Mouse (Mus musculus) MEL (cell line): Measurements from ENCODE around the gene Hps4. TPM values are rescaled to one million over a fixed set of nuclear protein-coding genes. Genes with fewer than 3 reads are reported as not detected.

Experiments used
- DNase-seq: peaks from one replicate; pipeline ENCODE4 v3.0.0; 2011; ENCODE audit warnings: low read depth, low spot score
- H3K27ac ChIP-seq: 2 replicates; pipeline ENCODE4 v1.5.1; 2012; ENCODE audit warnings: low read depth, mild to moderate bottlenecking, control low read depth, low read length, moderate library complexity; ENCODE audit not compliant: control insufficient read depth
- H3K27me3 ChIP-seq, 2 experiments: fragments of 150-350 bp in 1 of 2; sonication (generic) in 1 of 2; 2 replicates each; pipeline ENCODE4 v1.6.1; 2012; ENCODE audit warnings: low read length in 2 of 2, mild to moderate bottlenecking in 2 of 2, improper control_type of control experiment in 1 of 2, moderate library complexity in 1 of 2; ENCODE audit not compliant: insufficient read depth in 2 of 2, control insufficient read depth in 1 of 2
- H3K36me3 ChIP-seq, 2 experiments: 2 replicates each; pipeline ENCODE4 v1.6.1; 2012 to 2014; ENCODE audit warnings: low read length in 2 of 2, improper control_type of control experiment in 1 of 2, inconsistent platforms in 1 of 2, mild to moderate bottlenecking in 1 of 2; ENCODE audit not compliant: insufficient read depth in 2 of 2, control insufficient read depth in 1 of 2
- H3K4me1 ChIP-seq, 2 experiments: fragments of 150-350 bp in 1 of 2; sonication (generic) in 1 of 2; 2 replicates each; pipeline ENCODE4 v1.6.1; 2012; ENCODE audit warnings: low read length in 2 of 2, improper control_type of control experiment in 1 of 2, mild to moderate bottlenecking in 1 of 2; ENCODE audit not compliant: insufficient read depth in 2 of 2, control insufficient read depth in 1 of 2
- H3K4me3 ChIP-seq, 2 experiments: fragments of 150-350 bp in 1 of 2; sonication (generic) in 1 of 2; 2 replicates each; pipeline ENCODE4 v1.5.1; 2012; ENCODE audit warnings: low read depth in 2 of 2, low read length in 2 of 2, mild to moderate bottlenecking in 2 of 2, moderate library complexity in 2 of 2, control low read depth in 1 of 2, improper control_type of control experiment in 1 of 2; ENCODE audit not compliant: control insufficient read depth in 1 of 2, insufficient read depth in 1 of 2
- H3K79me2 ChIP-seq: 2 replicates; pipeline ENCODE4 v1.6.1; 2012; ENCODE audit warnings: mild to moderate bottlenecking, low read length, moderate library complexity; ENCODE audit not compliant: control insufficient read depth, poor library complexity, insufficient read depth
- H3K9ac ChIP-seq: 2 replicates; pipeline ENCODE4 v1.6.1; 2012; ENCODE audit warnings: low read depth, mild to moderate bottlenecking, control low read depth, low read length, moderate library complexity; ENCODE audit not compliant: control insufficient read depth, poor library complexity, severe bottlenecking
- H3K9me3 ChIP-seq: fragments of 150-350 bp; sonication (generic); replicated peaks from 2 replicates; pipeline ENCODE4 v1.6.1; 2012; ENCODE audit warnings: mild to moderate bottlenecking, low read length, improper control_type of control experiment, moderate library complexity; ENCODE audit not compliant: insufficient read depth
- BHLHE40 ChIP-seq: IDR thresholded peaks from 2 replicates; pipeline ENCODE4 v1.6.1; 2012; ENCODE audit warnings: low read depth, mild to moderate bottlenecking, inconsistent platforms, low read length, improper control_type of control experiment, borderline replicate concordance
- CHD1 ChIP-seq: IDR thresholded peaks from 2 replicates; pipeline ENCODE4 v1.6.1; 2012; ENCODE audit warnings: low read depth, mild to moderate bottlenecking, inconsistent platforms, low read length, improper control_type of control experiment
- CHD2 ChIP-seq: IDR thresholded peaks from 2 replicates; pipeline ENCODE4 v1.6.1; 2011; ENCODE audit warnings: low read length, improper control_type of control experiment
- ELF1 ChIP-seq: IDR thresholded peaks from 2 replicates; pipeline ENCODE4 v1.6.1; 2014; ENCODE audit warnings: low read depth, mild to moderate bottlenecking, inconsistent platforms, low read length, improper control_type of control experiment, moderate library complexity
- HCFC1 ChIP-seq: IDR thresholded peaks from 2 replicates; pipeline ENCODE4 v1.6.1; 2012; ENCODE audit warnings: low read depth, mild to moderate bottlenecking, inconsistent platforms, low read length, improper control_type of control experiment, moderate library complexity
- KAT2A ChIP-seq: conservative IDR thresholded peaks from 2 replicates; pipeline ENCODE4 v1.6.1; 2012; ENCODE audit warnings: low read depth, low read length, improper control_type of control experiment, inconsistent platforms
- MAFK ChIP-seq: IDR thresholded peaks from 2 replicates; pipeline ENCODE4 v1.6.1; 2011; ENCODE audit warnings: low read depth, mild to moderate bottlenecking, low read length, improper control_type of control experiment, borderline replicate concordance
- MAZ ChIP-seq: IDR thresholded peaks from 2 replicates; pipeline ENCODE4 v1.6.1; 2012; ENCODE audit warnings: low read depth, mild to moderate bottlenecking, inconsistent platforms, low read length, improper control_type of control experiment
- MEF2A ChIP-seq: IDR thresholded peaks from 2 replicates; pipeline ENCODE4 v1.6.1; 2014; ENCODE audit warnings: low read depth, mild to moderate bottlenecking, inconsistent platforms, low read length, improper control_type of control experiment; ENCODE audit not compliant: poor library complexity, insufficient replicate concordance, severe bottlenecking; ENCODE audit errors: extremely low read depth
- MXI1 ChIP-seq: IDR thresholded peaks from 2 replicates; pipeline ENCODE4 v1.6.1; 2011; ENCODE audit warnings: mild to moderate bottlenecking, low read depth, low read length, improper control_type of control experiment
- MYB ChIP-seq: IDR thresholded peaks from 2 replicates; pipeline ENCODE4 v1.6.1; 2011; ENCODE audit warnings: mild to moderate bottlenecking, low read depth, low read length, improper control_type of control experiment
- MYC ChIP-seq: IDR thresholded peaks from 2 replicates; pipeline ENCODE4 v1.6.1; 2011; ENCODE audit warnings: low read depth, mild to moderate bottlenecking, low read length, improper control_type of control experiment, moderate library complexity
- POLR2AphosphoS5 ChIP-seq: IDR thresholded peaks from 2 replicates; pipeline ENCODE4 v1.6.1; 2012; ENCODE audit warnings: low read depth, borderline replicate concordance, mild to moderate bottlenecking, inconsistent platforms, low read length, moderate library complexity, mixed read lengths
- RAD21 ChIP-seq: IDR thresholded peaks from 2 replicates; pipeline ENCODE4 v1.6.1; 2011; ENCODE audit warnings: mild to moderate bottlenecking, low read depth, low read length, improper control_type of control experiment
- TAL1 ChIP-seq: IDR thresholded peaks from 2 replicates; pipeline ENCODE4 v1.6.1; 2012; ENCODE audit warnings: mild to moderate bottlenecking, inconsistent platforms, low read length, moderate library complexity, mixed read lengths
- TBP ChIP-seq: IDR thresholded peaks from 2 replicates; pipeline ENCODE4 v1.8.0; 2011; ENCODE audit warnings: low read depth, low read length, improper control_type of control experiment
- TCF12 ChIP-seq: IDR thresholded peaks from 2 replicates; pipeline ENCODE4 v1.6.1; 2014; ENCODE audit warnings: low read depth, mild to moderate bottlenecking, inconsistent platforms, low read length, improper control_type of control experiment, moderate library complexity
- UBTF ChIP-seq: IDR thresholded peaks from 2 replicates; pipeline ENCODE4 v1.6.1; 2012; ENCODE audit warnings: low read depth, mild to moderate bottlenecking, inconsistent platforms, low read length, improper control_type of control experiment, moderate library complexity, borderline replicate concordance; ENCODE audit not compliant: insufficient read depth
- USF2 ChIP-seq, 2 experiments: IDR thresholded peaks; 2 replicates each; pipeline ENCODE4 v1.6.1; 2011 to 2012; ENCODE audit warnings: improper control_type of control experiment in 2 of 2, low read length in 2 of 2, borderline replicate concordance in 1 of 2, inconsistent platforms in 1 of 2, low read depth in 1 of 2, mild to moderate bottlenecking in 1 of 2; ENCODE audit not compliant: insufficient read depth in 1 of 2
- ZMIZ1 ChIP-seq: IDR thresholded peaks from 2 replicates; pipeline ENCODE4 v1.6.1; 2012; ENCODE audit warnings: low read depth, mild to moderate bottlenecking, inconsistent platforms, low read length, improper control_type of control experiment, moderate library complexity
- polyA plus RNA-seq, 2 experiments: library from polyadenylated mRNA; stranded (reverse) in 1 of 2; unstranded in 1 of 2; fragments of >175 nt in 1 of 2; fragments of >200 nt in 1 of 2; gene quantifications; 2 replicates each; pipeline versions ENCODE4 v1.2.1 to v1.2.4; 2012; ENCODE audit warnings: low replicate concordance in 2 of 2, low read depth in 1 of 2; ENCODE audit not compliant: insufficient read length in 2 of 2, insufficient read depth in 1 of 2, missing spikeins in 1 of 2
- total RNA-seq: library from RNA; depleted of rRNA; stranded (reverse); fragments of 300-350 nt; gene quantifications from 2 replicates; pipeline ENCODE4 v1.2.3, GENCODE M21; 2012

Gene Hps4
- total and polyA plus RNA-seq, 3 experiments: 37.1 to 41.7 TPM; not detected in 1

DNA sequence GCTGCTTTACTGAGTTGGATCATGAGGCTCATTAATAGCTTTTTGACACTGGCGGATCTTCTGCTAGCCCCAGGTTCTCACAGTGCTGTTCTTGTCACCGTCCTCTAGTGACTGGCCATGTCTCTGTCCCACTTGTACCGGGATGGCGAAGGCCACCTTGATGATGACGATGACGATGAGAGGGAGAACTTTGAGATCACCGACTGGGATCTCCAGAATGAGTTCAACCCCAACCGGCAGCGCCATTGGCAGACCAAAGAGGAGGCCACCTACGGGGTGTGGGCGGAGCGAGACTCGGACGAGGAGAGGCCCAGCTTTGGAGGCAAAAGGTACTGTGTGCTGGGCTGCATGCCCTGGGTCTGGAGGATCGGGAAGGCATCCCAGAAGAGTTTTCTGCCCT lies 15.0 kb upstream of the Hps4 start:
- no peaks in the 10 kb centered on the region for H3K9me3 ChIP-seq
- peaks cover 18% of the 10 kb centered on the region for H3K79me2 ChIP-seq
- no peaks in the 10 kb centered on the region for H3K27me3 ChIP-seq
- H3K9ac ChIP-seq: no peak overlapping the region
- peaks cover 0 to 17% of the 10 kb centered on the region in 2 experiments; a peak in 2 of 4 replicates for H3K4me1 ChIP-seq
- H3K4me3 ChIP-seq: no peak overlapping the region
- no peak overlapping the region for H3K27ac ChIP-seq
- H3K36me3 ChIP-seq: peaks cover 0 to 13% of the 10 kb centered on the region in 2 experiments; a peak in 3 of 4 replicates
- no peak for TF ChIP-seq ELF1
- TF ChIP-seq MAZ: no peak
- no peak for TF ChIP-seq RAD21
- no peak for TF ChIP-seq CHD1
- no peak for TF ChIP-seq TCF12
- no peak for TF ChIP-seq TBP
- TF ChIP-seq ZMIZ1: no peak
- no peak for TF ChIP-seq HCFC1
- no peak for TF ChIP-seq TAL1
- no peak for TF ChIP-seq MXI1
- TF ChIP-seq MYC: no peak
- TF ChIP-seq KAT2A: no peak
- TF ChIP-seq MYB: no peak
- no peak for TF ChIP-seq UBTF
- no peak for TF ChIP-seq POLR2AphosphoS5
- no peak for TF ChIP-seq MEF2A
- no peak for TF ChIP-seq CHD2
- TF ChIP-seq MAFK: no peak
- TF ChIP-seq, all 39 proteins: peak for 0
- no peak for DNase-seq

DNA sequence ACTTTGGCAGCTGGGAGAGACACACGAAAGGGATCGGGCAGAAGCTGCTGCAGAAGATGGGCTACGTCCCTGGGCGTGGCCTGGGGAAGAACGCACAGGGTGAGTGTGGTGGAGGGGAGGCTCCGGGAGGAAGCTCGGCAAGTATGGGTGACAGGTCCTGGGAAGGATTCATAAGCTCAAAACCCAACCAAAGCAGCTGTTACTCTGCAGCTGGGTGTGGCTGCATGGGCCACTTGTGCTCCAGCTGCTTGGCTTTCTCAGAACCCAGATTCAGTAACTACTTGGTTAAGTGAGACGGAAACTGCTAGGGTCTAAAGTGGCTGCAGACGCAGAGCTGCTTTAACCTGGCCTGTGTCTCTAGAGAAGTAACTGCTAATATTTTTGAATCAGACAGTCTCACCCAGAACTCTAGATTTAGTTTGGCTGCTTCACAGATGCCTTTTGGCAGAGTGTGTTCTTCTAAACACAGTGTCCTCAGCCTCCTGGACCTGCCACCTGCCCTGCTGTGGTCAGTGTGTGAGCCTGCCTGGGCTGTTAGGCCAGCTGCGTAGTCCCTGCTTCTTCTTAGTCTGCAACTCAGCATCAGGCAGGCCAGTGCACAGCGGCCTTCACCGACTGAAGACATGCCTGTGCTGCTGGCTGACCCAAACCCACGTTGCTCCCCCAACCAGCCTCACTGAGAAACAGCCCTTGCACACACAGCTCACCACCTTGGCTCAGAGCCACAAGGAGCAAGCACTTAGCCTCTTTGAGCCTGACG lies 12.9 kb upstream of the Hps4 start:
- Histone ChIP-seq H3K36me3 (peaks cover 5 to 6% of the 10 kb centered on the region in 2 experiments; a peak in 3 of 4 replicates), H3K27ac (no peak overlapping the region), H3K4me1 (0 out of 4 replicates have a peak, but pooled peaks cover 0 to 10% of the 10 kb centered on the region in 2 experiments), H3K9me3 (no peaks in the 10 kb centered on the region), H3K27me3 (no peaks in the 10 kb centered on the region), H3K9ac (no peak overlapping the region), H3K79me2 (peaks cover 18% of the 10 kb centered on the region), H3K4me3 (no peak overlapping the region)
- TF ChIP-seq USF2 (IDR thresholded peaks at IDR 0.05; ENCODE audit: borderline replicate concordance in 1 of 2, insufficient read depth in 1 of 2, low read depth in 1 of 2, low read length in 2 of 2): no peak
- TF ChIP-seq BHLHE40: no peak
- DNase-seq: no peak
